Mouse (Mus musculus) CH12.LX (cell line): ENCODE measurements around the gene Arcn1. TPM values are rescaled to one million over a fixed set of nuclear protein-coding genes. Genes with fewer than 3 reads are reported as not detected.

Experiments
- DNase-seq: peaks from one replicate; pipeline ENCODE4 v3.0.0-alpha.2; 2013; ENCODE audit errors: extremely low read depth
- H3K27ac ChIP-seq: 2 replicates; pipeline ENCODE4 v1.5.1; 2012; ENCODE audit warnings: low read depth, mild to moderate bottlenecking, control low read depth, moderate library complexity; ENCODE audit not compliant: insufficient read depth
- H3K27me3 ChIP-seq: replicated peaks from 2 replicates; pipeline ENCODE3; 2012; ENCODE audit warnings: inconsistent platforms
- H3K36me3 ChIP-seq, 2 experiments: replicated peaks in 1 of 2; 2 replicates each; pipeline versions ENCODE3 to v1.6.1; 2012; ENCODE audit warnings: inconsistent platforms in 1 of 2, low read length in 1 of 2, mild to moderate bottlenecking in 1 of 2, mixed read lengths in 1 of 2, moderate library complexity in 1 of 2; ENCODE audit not compliant: control insufficient read depth in 1 of 2, insufficient read depth in 1 of 2
- H3K4me1 ChIP-seq, 2 experiments: 2 replicates each; pipeline ENCODE4 v1.6.1; 2012; ENCODE audit warnings: inconsistent platforms in 1 of 2, moderate library complexity in 1 of 2; ENCODE audit not compliant: insufficient read depth in 2 of 2, control insufficient read depth in 1 of 2
- H3K4me2 ChIP-seq: 2 replicates; pipeline ENCODE4 v1.6.1; 2012; ENCODE audit warnings: low read depth, mild to moderate bottlenecking, control low read depth; ENCODE audit not compliant: poor library complexity, insufficient read depth, severe bottlenecking
- H3K4me3 ChIP-seq, 3 experiments: fragments of 150-350 bp in 1 of 3; sonication (generic) in 1 of 3; replicated peaks in 1 of 3; 2 replicates each; pipeline versions ENCODE3 to v1.5.1; 2011 to 2012; ENCODE audit warnings: low read depth in 2 of 3, low read length in 2 of 3, mild to moderate bottlenecking in 2 of 3, moderate library complexity in 2 of 3, control low read depth in 1 of 3, improper control_type of control experiment in 1 of 3, inconsistent platforms in 1 of 3, mixed read lengths in 1 of 3; ENCODE audit not compliant: poor library complexity in 1 of 3
- H3K79me2 ChIP-seq: replicated peaks from 2 replicates; pipeline ENCODE4 v1.6.1; 2012; ENCODE audit warnings: mild to moderate bottlenecking, moderate library complexity; ENCODE audit not compliant: control insufficient read depth, poor library complexity, insufficient read depth, severe bottlenecking; ENCODE audit errors: extremely low read depth
- H3K9ac ChIP-seq: 2 replicates; pipeline ENCODE4 v1.6.1; 2012; ENCODE audit warnings: low read depth, mild to moderate bottlenecking, control low read depth, moderate library complexity; ENCODE audit not compliant: insufficient read depth
- H3K9me3 ChIP-seq: replicated peaks from 2 replicates; pipeline ENCODE3; 2012; ENCODE audit warnings: low read length, inconsistent platforms, mixed read lengths
- CHD2 ChIP-seq: IDR thresholded peaks from 2 replicates; pipeline ENCODE4 v1.6.1; 2011; ENCODE audit warnings: low read length, improper control_type of control experiment
- CTCF ChIP-seq, 2 experiments: IDR thresholded peaks in 1 of 2; conservative IDR thresholded peaks in 1 of 2; 2 replicates each; pipeline ENCODE4 v1.5.1; 2011 to 2012; ENCODE audit warnings: low read depth in 2 of 2, low read length in 2 of 2, improper control_type of control experiment in 1 of 2, inconsistent platforms in 1 of 2, mild to moderate bottlenecking in 1 of 2, moderate library complexity in 1 of 2
- ELF1 ChIP-seq: IDR thresholded peaks from 2 replicates; pipeline ENCODE4 v1.6.1; 2014; ENCODE audit warnings: low read depth, mild to moderate bottlenecking, inconsistent platforms, low read length, improper control_type of control experiment
- ETS1 ChIP-seq: conservative IDR thresholded peaks from 2 replicates; pipeline ENCODE4 v1.6.1; 2012; ENCODE audit warnings: low read depth, mild to moderate bottlenecking, inconsistent platforms, low read length, improper control_type of control experiment, moderate library complexity
- JUN ChIP-seq: IDR thresholded peaks from 2 replicates; pipeline ENCODE4 v1.6.1; 2011; ENCODE audit warnings: low read depth, mild to moderate bottlenecking, low read length, improper control_type of control experiment, moderate library complexity; ENCODE audit not compliant: insufficient read depth
- MAFK ChIP-seq: IDR thresholded peaks from 2 replicates; pipeline ENCODE4 v1.6.1; 2011; ENCODE audit warnings: low read length, improper control_type of control experiment; ENCODE audit not compliant: insufficient replicate concordance
- MAX ChIP-seq: IDR thresholded peaks from 2 replicates; pipeline ENCODE4 v1.6.1; 2011; ENCODE audit warnings: low read length, improper control_type of control experiment
- MAZ ChIP-seq: IDR thresholded peaks from 2 replicates; pipeline ENCODE4 v1.6.1; 2012; ENCODE audit warnings: low read depth, mild to moderate bottlenecking, inconsistent platforms, low read length, improper control_type of control experiment, moderate library complexity
- POLR2A ChIP-seq: IDR thresholded peaks from 2 replicates; pipeline ENCODE4 v1.6.1; 2011; ENCODE audit warnings: low read depth, mild to moderate bottlenecking, improper control_type of control experiment, low read length
- POLR2AphosphoS2 ChIP-seq: IDR thresholded peaks from 2 replicates; pipeline ENCODE4 v1.6.1; 2011; ENCODE audit warnings: low read depth, low read length, improper control_type of control experiment
- SIN3A ChIP-seq: IDR thresholded peaks from 2 replicates; pipeline ENCODE4 v1.6.1; 2012; ENCODE audit warnings: low read length, improper control_type of control experiment, inconsistent platforms
- TCF12 ChIP-seq: IDR thresholded peaks from 2 replicates; pipeline ENCODE4 v1.6.1; 2014; ENCODE audit warnings: low read depth, mild to moderate bottlenecking, inconsistent platforms, low read length, improper control_type of control experiment
- UBTF ChIP-seq: IDR thresholded peaks from 2 replicates; pipeline ENCODE4 v1.6.1; 2012; ENCODE audit warnings: low read depth, mild to moderate bottlenecking, inconsistent platforms, low read length, improper control_type of control experiment, moderate library complexity
- USF2 ChIP-seq: conservative IDR thresholded peaks from 2 replicates; pipeline ENCODE4 v1.6.1; 2011; ENCODE audit warnings: low read depth, low read length, improper control_type of control experiment
- ZKSCAN1 ChIP-seq: IDR thresholded peaks from 2 replicates; pipeline ENCODE4 v1.6.1; 2012; ENCODE audit warnings: low read depth, inconsistent platforms, low read length, improper control_type of control experiment, borderline replicate concordance
- ZMIZ1 ChIP-seq: IDR thresholded peaks from 2 replicates; pipeline ENCODE4 v1.6.1; 2012; ENCODE audit warnings: low read depth, mild to moderate bottlenecking, inconsistent platforms, low read length, improper control_type of control experiment
- ZNF384 ChIP-seq: IDR thresholded peaks from 2 replicates; pipeline ENCODE4 v1.6.1; 2012; ENCODE audit warnings: low read depth, low read length, improper control_type of control experiment, inconsistent platforms
- dilution Hi-C: fragments of 300-500 bp; cut with MboI; formaldehyde crosslinking; loops from 2 replicates; pipeline ENCODE4 v1.14.3; 2020; ENCODE audit warnings: low sequenced_read_pairs; ENCODE audit not compliant: extremely low pct_unique_long_range_greater_than_20kb, extremely low pct_ligation_motif_present
- in situ Hi-C: fragments of 300-500 bp; cut with MboI; formaldehyde crosslinking; loops from 3 replicates; pipeline ENCODE4 v1.14.3; 2019; ENCODE audit warnings: low sequenced_read_pairs, low pct_ligation_motif_present, low pct_unique_long_range_greater_than_20kb, mixed read lengths
- polyA plus RNA-seq: library from polyadenylated mRNA; unstranded; fragments of >175 nt; gene quantifications from 2 replicates; pipeline ENCODE4 v1.2.1, GENCODE M21; 2012; ENCODE audit warnings: low read depth; ENCODE audit not compliant: insufficient read length
- total RNA-seq, 2 experiments: library from RNA; depleted of rRNA; stranded (reverse); fragments of 300-350 nt in 1 of 2; fragments of >200 nt in 1 of 2; gene quantifications; 2 replicates each; pipeline ENCODE4 v1.2.3; 2012 to 2014

Gene Arcn1
- total and polyA plus RNA-seq, 3 experiments: 79.4 to 150 (median 127) TPM

DNA sequence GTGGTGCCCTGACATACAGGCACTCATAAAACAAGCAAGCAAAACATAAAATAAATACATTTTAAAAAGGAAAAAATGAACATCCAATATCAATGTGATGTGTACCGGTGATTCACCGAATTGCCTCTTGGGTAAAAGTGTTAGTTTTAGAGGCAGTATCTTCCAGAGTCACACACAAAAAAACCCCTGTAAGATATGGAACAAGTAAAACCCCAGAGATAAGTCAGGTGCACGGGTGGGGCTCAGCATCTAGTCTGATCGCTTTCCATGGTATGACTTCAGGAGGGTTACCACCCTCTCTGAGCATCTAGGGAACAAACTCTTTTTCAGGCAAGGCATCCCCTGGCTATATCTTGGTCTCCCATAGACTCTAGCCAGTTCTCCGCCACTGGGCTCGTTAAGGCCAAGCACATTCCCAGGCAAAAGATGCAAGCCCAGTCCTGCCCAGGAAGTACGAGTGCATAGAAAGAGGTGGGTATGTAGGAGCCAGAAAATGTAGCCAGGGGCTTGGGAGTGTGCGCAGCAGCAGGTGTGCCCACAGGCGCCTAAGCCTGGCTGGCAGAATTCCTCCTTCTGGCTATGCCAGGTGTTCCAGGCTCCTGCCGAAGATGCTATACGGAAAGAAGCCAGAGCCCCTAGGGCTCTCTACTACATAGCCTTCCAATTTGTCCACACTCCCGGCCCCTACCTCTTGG is 48.6 kb downstream of the Arcn1 start:
- no peak overlapping the region for H3K4me3 ChIP-seq
- no peaks in the 10 kb centered on the region for H3K27me3 ChIP-seq
- H3K79me2 ChIP-seq: no peaks in the 10 kb centered on the region
- in situ Hi-C loops: no loop called here
- TF ChIP-seq JUN: no peak
- no peak for DNase-seq
- H3K27ac ChIP-seq: no peak overlapping the region
- dilution Hi-C loops: no loop called here
- H3K4me2 ChIP-seq: no peak overlapping the region
- H3K9ac ChIP-seq: no peak overlapping the region
- H3K4me1 ChIP-seq: peaks cover 11 to 50% of the 10 kb centered on the region in 2 experiments
- no peaks in the 10 kb centered on the region for H3K9me3 ChIP-seq
- peaks cover 4 to 44% of the 10 kb centered on the region in 2 experiments for H3K36me3 ChIP-seq

DNA sequence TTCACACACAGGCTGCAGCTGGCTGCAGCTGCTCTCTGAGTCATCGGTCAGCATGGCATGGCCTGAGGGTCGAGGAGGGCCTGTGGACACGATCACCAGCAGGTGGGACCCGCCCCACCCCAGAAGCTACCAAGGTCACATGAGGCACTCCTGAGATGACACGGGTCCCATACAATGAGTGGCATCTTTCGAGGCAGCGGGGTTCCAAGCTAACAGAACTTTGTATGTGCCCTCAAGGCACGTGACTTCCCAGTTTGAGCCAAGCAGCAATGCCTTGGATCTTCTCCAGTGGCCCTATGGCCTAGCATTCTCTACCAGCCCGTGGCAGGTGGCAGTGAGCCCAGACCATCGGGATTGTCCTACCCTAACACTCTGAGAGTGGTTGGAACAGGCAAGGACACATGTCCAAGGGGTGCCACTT is 49.8 kb downstream of the Arcn1 start:
- no peak overlapping the region for H3K4me3 ChIP-seq
- H3K27me3 ChIP-seq: no peaks in the 10 kb centered on the region
- DNase-seq: no peak
- in situ Hi-C loops (no loop called here), dilution Hi-C loops (no loop called here)
- H3K36me3 ChIP-seq: peaks cover 4 to 54% of the 10 kb centered on the region in 2 experiments
- no peaks in the 10 kb centered on the region for H3K9me3 ChIP-seq
- H3K9ac ChIP-seq: no peak overlapping the region
- H3K27ac ChIP-seq: no peak overlapping the region
- H3K4me1 ChIP-seq: peaks cover 11 to 57% of the 10 kb centered on the region in 2 experiments
- no peak overlapping the region for H3K4me2 ChIP-seq
- TF ChIP-seq USF2: no peak
- no peak for TF ChIP-seq MAFK
- no peak for TF ChIP-seq ZMIZ1
- TF ChIP-seq MAX: no peak
- TF ChIP-seq ELF1: no peak
- no peak for TF ChIP-seq POLR2A
- no peak for TF ChIP-seq CTCF (conservative IDR thresholded peaks at IDR 0.05 in 1 of 2, IDR thresholded peaks at IDR 0.05 in 1 of 2; ENCODE audit: low read depth in 2 of 2, low read length in 2 of 2)
- TF ChIP-seq ETS1: no peak
- no peak for TF ChIP-seq JUN
- no peak for TF ChIP-seq ZKSCAN1
- TF ChIP-seq CHD2: no peak
- no peak for TF ChIP-seq ZNF384
- TF ChIP-seq POLR2AphosphoS2: no peak
- no peak for TF ChIP-seq TCF12
- TF ChIP-seq MAZ: no peak
- TF ChIP-seq UBTF: no peak
- no peak for TF ChIP-seq SIN3A
- TF ChIP-seq, all 38 proteins: peak for 0
- H3K79me2 ChIP-seq: no peaks in the 10 kb centered on the region
